Mouse (Mus musculus): ENCODE measurements around the gene Doc2g. TPM values are rescaled to one million over a fixed set of nuclear protein-coding genes. Genes with fewer than 3 reads are reported as not detected.

The Doc2g gene
- polyA plus RNA-seq, 1 experiment from 2014 or later = 8.1 TPM

- no peaks in the 10 kb centered on the region for H3K36me3 ChIP-seq
- H3K9me3 ChIP-seq = no peaks in the 10 kb centered on the region; the same call in 1 of the 2 replicates
- 52% methylated on average over 15 of the region's 15 CpGs for WGBS
- H3K4me3 ChIP-seq = no peak overlapping the region
- H3K27me3 ChIP-seq = no peaks in the 10 kb centered on the region
- H3K9ac ChIP-seq = no peak overlapping the region
- no peak for ATAC-seq (ENCODE audit: insufficient number of reproducible peaks, insufficient read depth, low FRiP score, low TSS enrichment, low read depth)
- H3K4me1 ChIP-seq = no peaks in the 10 kb centered on the region
- H3K4me2 ChIP-seq = no peak overlapping the region
- no peak overlapping the region for H3K27ac ChIP-seq
Measured at GRCm38 (mm10) chr19:4055947-4056693, 53.0 kb downstream of the Doc2g start.

Other genes starting within 250 kb of the Doc2g start
- 34.1 and 36.0 TPM in 2 replicates for gene Kmt5b, start 235.9 kb upstream of the Doc2g start, polyA plus RNA-seq (2015; fragmentation: Nextera tagmentation; extraction: Ambion mirVana)
- 54.8 and 56.5 TPM in 2 replicates for gene Chka, start 151.5 kb upstream of the Doc2g start, polyA plus RNA-seq (2015; fragmentation: Nextera tagmentation; extraction: Ambion mirVana)
- gene Tcirg1, start 96.2 kb upstream of the Doc2g start, polyA plus RNA-seq (2015; fragmentation: Nextera tagmentation; extraction: Ambion mirVana) = 53.7 and 58.0 TPM in 2 replicates
- gene Ndufs8, start 90.5 kb upstream of the Doc2g start, polyA plus RNA-seq (2015; fragmentation: Nextera tagmentation; extraction: Ambion mirVana) = 258 and 278 TPM in 2 replicates
- gene Aldh3b1, start 73.5 kb upstream of the Doc2g start, polyA plus RNA-seq (2015; fragmentation: Nextera tagmentation; extraction: Ambion mirVana) = 1.6 and 1.7 TPM in 2 replicates
- 15.8 and 16.6 TPM in 2 replicates for gene Unc93b1, start 68.1 kb upstream of the Doc2g start, polyA plus RNA-seq (2015; fragmentation: Nextera tagmentation; extraction: Ambion mirVana)
- gene Aldh3b3, start 44.7 kb upstream of the Doc2g start, polyA plus RNA-seq (2015; fragmentation: Nextera tagmentation; extraction: Ambion mirVana) = 0.24 TPM in 1 of 2 replicates, not detected in the other
- 7.9 and 8.2 TPM in 2 replicates for gene Aldh3b2, start 31.0 kb upstream of the Doc2g start, polyA plus RNA-seq (2015; fragmentation: Nextera tagmentation; extraction: Ambion mirVana)
- gene Acy3, start 16.7 kb upstream of the Doc2g start, polyA plus RNA-seq (2015; fragmentation: Nextera tagmentation; extraction: Ambion mirVana) = 3.1 and 3.7 TPM in 2 replicates
- gene Tbx10, start 10.6 kb upstream of the Doc2g start, polyA plus RNA-seq (2015; fragmentation: Nextera tagmentation; extraction: Ambion mirVana) = not detected in 2 replicates
- 36.5 and 37.8 TPM in 2 replicates for gene Nudt8, start 2.7 kb upstream of the Doc2g start, polyA plus RNA-seq (2015; fragmentation: Nextera tagmentation; extraction: Ambion mirVana)
- 5.6 and 6.5 TPM in 2 replicates for gene Gm49405, start 2.7 kb upstream of the Doc2g start, polyA plus RNA-seq (2015; fragmentation: Nextera tagmentation; extraction: Ambion mirVana)
- gene Ndufv1, start 9.5 kb downstream of the Doc2g start, polyA plus RNA-seq (2015; fragmentation: Nextera tagmentation; extraction: Ambion mirVana) = 178 and 206 TPM in 2 replicates
- 535 and 609 TPM in 2 replicates for gene Gstp1, start 34.7 kb downstream of the Doc2g start, polyA plus RNA-seq (2015; fragmentation: Nextera tagmentation; extraction: Ambion mirVana)
- gene Gstp2, start 42.7 kb downstream of the Doc2g start, polyA plus RNA-seq (2015; fragmentation: Nextera tagmentation; extraction: Ambion mirVana) = 1.2 and 3.4 TPM in 2 replicates
- 0.32 and 0.41 TPM in 2 replicates for gene Gstp3, start 56.3 kb downstream of the Doc2g start, polyA plus RNA-seq (2015; fragmentation: Nextera tagmentation; extraction: Ambion mirVana)
- not detected in 2 replicates for gene Cabp2, start 78.3 kb downstream of the Doc2g start, polyA plus RNA-seq (2015; fragmentation: Nextera tagmentation; extraction: Ambion mirVana)
- 55.6 and 62.3 TPM in 2 replicates for gene Cdk2ap2, start 93.9 kb downstream of the Doc2g start, polyA plus RNA-seq (2015; fragmentation: Nextera tagmentation; extraction: Ambion mirVana)
- gene Pitpnm1, start 96.7 kb downstream of the Doc2g start, polyA plus RNA-seq (2015; fragmentation: Nextera tagmentation; extraction: Ambion mirVana) = 6.4 and 8.3 TPM in 2 replicates
- 97.6 and 107 TPM in 2 replicates for gene Aip, start 122.5 kb downstream of the Doc2g start, polyA plus RNA-seq (2015; fragmentation: Nextera tagmentation; extraction: Ambion mirVana)
- not detected in 2 replicates for gene Gpr152, start 136.5 kb downstream of the Doc2g start, polyA plus RNA-seq (2015; fragmentation: Nextera tagmentation; extraction: Ambion mirVana)
- not detected in 2 replicates for gene Cabp4, start 140.7 kb downstream of the Doc2g start, polyA plus RNA-seq (2015; fragmentation: Nextera tagmentation; extraction: Ambion mirVana)
- 129 and 150 TPM in 2 replicates for gene Coro1b, start 145.3 kb downstream of the Doc2g start, polyA plus RNA-seq (2015; fragmentation: Nextera tagmentation; extraction: Ambion mirVana)
- 2.8 and 3.0 TPM in 2 replicates for gene Ptprcap, start 150.3 kb downstream of the Doc2g start, polyA plus RNA-seq (2015; fragmentation: Nextera tagmentation; extraction: Ambion mirVana)
- gene Rps6kb2, start 160.0 kb downstream of the Doc2g start, polyA plus RNA-seq (2015; fragmentation: Nextera tagmentation; extraction: Ambion mirVana) = 65.5 and 69.6 TPM in 2 replicates
- gene Carns1, start 172.2 kb downstream of the Doc2g start, polyA plus RNA-seq (2015; fragmentation: Nextera tagmentation; extraction: Ambion mirVana) = 1.7 and 3.0 TPM in 2 replicates
- gene Tbc1d10c, start 188.0 kb downstream of the Doc2g start, polyA plus RNA-seq (2015; fragmentation: Nextera tagmentation; extraction: Ambion mirVana) = 1.8 and 3.1 TPM in 2 replicates
- gene Ppp1ca, start 188.8 kb downstream of the Doc2g start, polyA plus RNA-seq (2015; fragmentation: Nextera tagmentation; extraction: Ambion mirVana) = 788 and 789 TPM in 2 replicates
- gene Rad9a, start 198.3 kb downstream of the Doc2g start, polyA plus RNA-seq (2015; fragmentation: Nextera tagmentation; extraction: Ambion mirVana) = 34.1 and 37.3 TPM in 2 replicates
- 11.1 and 11.5 TPM in 2 replicates for gene Clcf1, start 210.9 kb downstream of the Doc2g start, polyA plus RNA-seq (2015; fragmentation: Nextera tagmentation; extraction: Ambion mirVana)
- gene AC109138.7, start 211.0 kb downstream of the Doc2g start, polyA plus RNA-seq (2015; fragmentation: Nextera tagmentation; extraction: Ambion mirVana) = not detected in 2 replicates
- gene Pold4, start 228.6 kb downstream of the Doc2g start, polyA plus RNA-seq (2015; fragmentation: Nextera tagmentation; extraction: Ambion mirVana) = 21.2 and 24.9 TPM in 2 replicates

Measured in embryonic facial prominence, embryonic 13.5 days (tissue).